13 mouse cellular contexts compared by ENCODE assay signal in genomic region chr2:145460854-145461423, GRCm38 (mm10).
DNase-seq lines count a peak whose midpoint lies in the region; ATAC-seq and TF ChIP-seq lines count a peak whose summit lies in the region.
"Had no signal": no experiment of that assay in that cellular context is flagged by ENCODE, and none has a peak within 500 bp of the region (broad histone marks: within the 10 kb centered on the region; RNA-seq: fewer than 3 reads in every experiment).

No protein-coding gene starts in this region.

- DNase-seq in lung, postnatal 0 days (ENCODE audit: low spot score): peak; percentile 8
- no peak for DNase-seq in lung, postnatal 14 days
- peak; percentile 45 for DNase-seq in brain, adult 2 months (ENCODE audit: low read depth, low spot score)
- DNase-seq: gastrocnemius, postnatal 25 days; kidney, postnatal 10 days; liver, embryonic 13.5 days; lung, postnatal 36 days had no signal

- WGBS in forebrain, embryonic 15.5 days: 36% methylated on average over 3 of the region's 3 CpGs
- WGBS in forebrain, embryonic 13.5 days: 38% methylated on average over 3 of the region's 3 CpGs
- WGBS in lung, postnatal 0 days: 57% methylated on average over 3 of the region's 3 CpGs
- 41% methylated on average over 3 of the region's 3 CpGs for WGBS in midbrain, embryonic 16.5 days
- WGBS in kidney, embryonic 14.5 days: 68% methylated on average over 3 of the region's 3 CpGs

- no peak for TF ChIP-seq CTCF in lung, postnatal 0 days (IDR thresholded peaks at IDR 0.05)

- H3K4me1 ChIP-seq in forebrain, embryonic 15.5 days: peaks cover 4% of the 10 kb centered on the region; the same call in 1 of the 2 replicates
- peaks cover 6% of the 10 kb centered on the region; the same call in 1 of the 2 replicates for H3K4me1 ChIP-seq in forebrain, embryonic 13.5 days
- no peaks in the 10 kb centered on the region for H3K4me1 ChIP-seq in lung, postnatal 0 days (ENCODE audit: insufficient read depth, low read depth, low read length)
- peaks cover 5% of the 10 kb centered on the region; the same call in 1 of the 2 replicates for H3K4me1 ChIP-seq in midbrain, embryonic 16.5 days (ENCODE audit: control insufficient read depth, insufficient read depth, low read length)
- no peaks in the 10 kb centered on the region for H3K4me1 ChIP-seq in kidney, embryonic 14.5 days (ENCODE audit: control insufficient read depth, insufficient read depth, low read length)
- H3K4me1 ChIP-seq: liver, embryonic 13.5 days had no signal

- H3K4me2 ChIP-seq in forebrain, embryonic 15.5 days (replicated peaks): no peak overlapping the region
- H3K4me2 ChIP-seq in forebrain, embryonic 13.5 days: no peak overlapping the region
- H3K4me2 ChIP-seq in lung, postnatal 0 days (replicated peaks; ENCODE audit: low read depth, low read length): no peak overlapping the region
- no peak overlapping the region for H3K4me2 ChIP-seq in midbrain, embryonic 16.5 days (ENCODE audit: low read length)
- no peak overlapping the region for H3K4me2 ChIP-seq in kidney, embryonic 14.5 days (replicated peaks; ENCODE audit: low read depth, low read length)
- H3K4me2 ChIP-seq: heart, embryonic 13.5 days; liver, embryonic 13.5 days had no signal

- 0 out of 2 replicates have a peak, but pooled peaks have one; percentile 37 for ATAC-seq in forebrain, embryonic 15.5 days (replicated peaks)
- no peak; the same call in 1 of the 2 replicates for ATAC-seq in forebrain, embryonic 13.5 days
- ATAC-seq in lung, postnatal 0 days: no peak
- ATAC-seq in midbrain, embryonic 16.5 days: 0 out of 2 replicates have a peak, but pooled peaks have one; percentile 45
- no peak for ATAC-seq in kidney, embryonic 14.5 days (ENCODE audit: low FRiP score, low TSS enrichment)
- ATAC-seq: activated CD4-positive, CD25-positive, alpha-beta regulatory T cell, adult 4 months had no signal

- no peak overlapping the region for H3K4me3 ChIP-seq in forebrain, embryonic 15.5 days
- no peak overlapping the region for H3K4me3 ChIP-seq in forebrain, embryonic 13.5 days
- no peak overlapping the region for H3K4me3 ChIP-seq in lung, postnatal 0 days (ENCODE audit: low read depth, low read length)
- H3K4me3 ChIP-seq in midbrain, embryonic 16.5 days (ENCODE audit: low read depth, low read length): no peak overlapping the region
- no peak overlapping the region for H3K4me3 ChIP-seq in kidney, embryonic 14.5 days (ENCODE audit: low read length)
- H3K4me3 ChIP-seq: heart, embryonic 13.5 days; liver, embryonic 13.5 days had no signal

- H3K36me3 ChIP-seq in forebrain, embryonic 15.5 days: no peaks in the 10 kb centered on the region
- H3K36me3 ChIP-seq in forebrain, embryonic 13.5 days (ENCODE audit: poor library complexity, severe bottlenecking): no peaks in the 10 kb centered on the region
- H3K36me3 ChIP-seq in lung, postnatal 0 days (ENCODE audit: insufficient read depth, low read length): no peaks in the 10 kb centered on the region
- no peaks in the 10 kb centered on the region for H3K36me3 ChIP-seq in midbrain, embryonic 16.5 days (ENCODE audit: control insufficient read depth, insufficient read depth, low read length)
- no peaks in the 10 kb centered on the region for H3K36me3 ChIP-seq in kidney, embryonic 14.5 days (ENCODE audit: control insufficient read depth, insufficient read depth, low read length)
- H3K36me3 ChIP-seq: heart, embryonic 13.5 days; liver, embryonic 13.5 days had no signal

- no peaks in the 10 kb centered on the region for H3K9me3 ChIP-seq in forebrain, embryonic 15.5 days
- no peaks in the 10 kb centered on the region for H3K9me3 ChIP-seq in forebrain, embryonic 13.5 days (replicated peaks)
- no peaks in the 10 kb centered on the region for H3K9me3 ChIP-seq in lung, postnatal 0 days (ENCODE audit: low read length)
- no peaks in the 10 kb centered on the region for H3K9me3 ChIP-seq in midbrain, embryonic 16.5 days (replicated peaks; ENCODE audit: control insufficient read depth, low read length, poor library complexity, severe bottlenecking)
- no peaks in the 10 kb centered on the region for H3K9me3 ChIP-seq in kidney, embryonic 14.5 days (ENCODE audit: control insufficient read depth, low read length)
- H3K9me3 ChIP-seq: heart, embryonic 13.5 days; liver, embryonic 13.5 days had no signal

- no peak for TF ChIP-seq EP300 in lung, postnatal 0 days (IDR thresholded peaks at IDR 0.05)

- no peak overlapping the region for H3K27ac ChIP-seq in forebrain, embryonic 15.5 days (replicated peaks)
- no peak overlapping the region for H3K27ac ChIP-seq in forebrain, embryonic 13.5 days
- no peak overlapping the region for H3K27ac ChIP-seq in lung, postnatal 0 days (ENCODE audit: low read length)
- H3K27ac ChIP-seq in midbrain, embryonic 16.5 days (ENCODE audit: low read length): no peak overlapping the region
- H3K27ac ChIP-seq in kidney, embryonic 14.5 days (ENCODE audit: low read depth, low read length): no peak overlapping the region
- H3K27ac ChIP-seq: heart, embryonic 13.5 days; liver, embryonic 13.5 days had no signal

- H3K9ac ChIP-seq in forebrain, embryonic 15.5 days (replicated peaks): no peak overlapping the region
- no peak overlapping the region for H3K9ac ChIP-seq in forebrain, embryonic 13.5 days
- H3K9ac ChIP-seq in lung, postnatal 0 days (replicated peaks; ENCODE audit: low read depth): no peak overlapping the region
- no peak overlapping the region for H3K9ac ChIP-seq in midbrain, embryonic 16.5 days (ENCODE audit: low read depth, low read length)
- no peak overlapping the region for H3K9ac ChIP-seq in kidney, embryonic 14.5 days (ENCODE audit: low read depth, low read length)
- H3K9ac ChIP-seq: heart, embryonic 13.5 days; liver, embryonic 13.5 days had no signal

- H3K27me3 ChIP-seq in forebrain, embryonic 15.5 days: no peaks in the 10 kb centered on the region
- no peaks in the 10 kb centered on the region for H3K27me3 ChIP-seq in forebrain, embryonic 13.5 days
- H3K27me3 ChIP-seq in lung, postnatal 0 days (replicated peaks; ENCODE audit: insufficient read depth, low read length): no peaks in the 10 kb centered on the region
- H3K27me3 ChIP-seq in midbrain, embryonic 16.5 days (ENCODE audit: control insufficient read depth, insufficient read depth, low read depth, low read length): no peaks in the 10 kb centered on the region
- no peaks in the 10 kb centered on the region for H3K27me3 ChIP-seq in kidney, embryonic 14.5 days (ENCODE audit: control insufficient read depth, insufficient read depth, low read length)
- H3K27me3 ChIP-seq: heart, embryonic 13.5 days; liver, embryonic 13.5 days had no signal

Comparison
In these comparisons a context has a peak if more than half of its experiments do, and no peak if none do; other contexts are left out.
1. ATAC-seq: peak in forebrain, embryonic 15.5 days (single experiment) and midbrain, embryonic 16.5 days (single experiment); none in forebrain, embryonic 13.5 days (single experiment), lung, postnatal 0 days (single experiment) and kidney, embryonic 14.5 days (single experiment).